Mouse (Mus musculus) cerebellum, postnatal 25 days (tissue): ENCODE measurements around the gene Pick1.
A peak's percentile ranks its signal among the peaks of the same experiment; 100 is the strongest.

ENCODE experiments used
- DNase-seq, 2 experiments: peaks; one replicate each; pipeline ENCODE4 v3.0.0; 2021; ENCODE audit warnings: mixed read lengths in 2 of 2

Gene Pick1

DNA sequence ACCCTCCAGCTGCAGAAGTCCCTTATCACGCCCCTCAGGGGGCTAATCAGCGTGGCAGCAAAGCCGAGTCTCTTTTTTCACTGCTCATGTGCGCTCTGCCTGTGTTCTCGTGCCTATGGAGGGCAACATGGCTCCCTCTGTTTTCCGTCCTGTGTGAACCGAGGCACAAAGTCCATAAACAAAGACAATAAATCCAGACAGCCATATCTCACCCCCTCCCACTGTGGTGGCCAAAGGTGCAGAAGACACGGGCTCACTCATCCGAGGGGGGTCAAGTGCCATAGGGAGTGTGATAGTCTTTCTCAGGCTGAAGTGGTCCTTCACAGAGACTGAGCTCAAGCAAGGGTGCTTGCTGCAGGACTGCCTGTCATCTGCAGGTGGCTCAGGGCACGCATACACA, 44.0 kb downstream of the Pick1 start:
- DNase-seq, result no peak

DNA sequence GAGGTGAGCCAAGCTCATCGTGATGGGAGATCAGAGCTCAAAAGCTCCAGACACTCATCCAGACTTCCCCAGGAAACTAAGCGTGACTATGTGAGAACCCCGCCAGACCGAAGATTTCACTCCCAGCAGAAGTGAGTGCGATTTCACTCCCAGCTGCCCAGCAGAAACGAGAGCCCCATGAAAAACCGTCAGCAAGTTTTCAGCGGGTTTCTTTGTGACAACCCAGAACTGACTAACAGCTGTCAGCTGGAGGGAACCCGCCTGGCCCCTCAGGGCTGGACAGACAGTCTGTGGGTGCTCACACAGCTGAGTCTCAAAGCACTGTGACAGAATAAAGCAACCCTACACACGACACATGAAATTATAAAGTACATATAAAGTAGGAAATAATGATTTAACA, 48.8 kb downstream of the Pick1 start:
- no peak for DNase-seq

DNA sequence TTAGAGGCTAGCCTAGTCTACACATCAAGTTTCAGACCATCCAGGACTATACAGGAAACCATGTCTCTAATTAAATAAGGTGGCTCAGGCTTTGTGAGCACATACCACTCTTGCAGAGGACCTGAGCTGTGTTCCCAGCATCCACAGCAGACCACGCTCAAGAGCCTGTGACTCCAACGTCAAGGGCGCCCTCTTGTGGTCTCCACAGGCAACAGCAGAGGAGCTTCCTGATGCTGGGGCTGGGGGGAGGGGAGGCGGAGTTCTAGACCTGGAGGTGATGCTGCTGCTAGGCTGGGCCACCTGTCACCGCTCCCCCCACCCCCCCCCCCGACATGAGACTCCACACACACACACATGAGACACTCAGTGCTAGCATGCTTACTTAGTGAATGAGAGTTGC, 51.2 kb downstream of the Pick1 start:
- DNase-seq, result peak in 1 of 2 experiments; percentile 38

DNA sequence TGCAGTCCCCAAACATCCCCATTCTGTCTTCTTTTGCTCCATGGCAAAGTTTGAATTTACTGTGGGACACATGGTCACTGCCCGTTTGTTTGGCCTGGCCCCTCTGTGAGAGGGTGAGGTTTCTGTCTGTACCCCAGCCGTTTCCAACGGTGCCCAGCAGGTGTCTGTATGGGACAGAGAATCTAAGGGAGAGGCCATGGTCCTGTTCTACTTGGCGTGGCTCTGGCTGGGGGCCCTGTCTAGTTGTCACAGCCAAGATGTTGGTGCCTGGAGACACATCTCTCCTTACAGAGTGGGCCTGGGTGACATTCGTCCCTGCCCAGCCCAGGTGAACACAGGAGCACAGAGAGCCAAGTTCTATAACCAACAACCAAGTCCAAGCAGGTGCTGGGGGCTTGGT, 51.9 kb downstream of the Pick1 start:
- DNase-seq, result no peak

DNA sequence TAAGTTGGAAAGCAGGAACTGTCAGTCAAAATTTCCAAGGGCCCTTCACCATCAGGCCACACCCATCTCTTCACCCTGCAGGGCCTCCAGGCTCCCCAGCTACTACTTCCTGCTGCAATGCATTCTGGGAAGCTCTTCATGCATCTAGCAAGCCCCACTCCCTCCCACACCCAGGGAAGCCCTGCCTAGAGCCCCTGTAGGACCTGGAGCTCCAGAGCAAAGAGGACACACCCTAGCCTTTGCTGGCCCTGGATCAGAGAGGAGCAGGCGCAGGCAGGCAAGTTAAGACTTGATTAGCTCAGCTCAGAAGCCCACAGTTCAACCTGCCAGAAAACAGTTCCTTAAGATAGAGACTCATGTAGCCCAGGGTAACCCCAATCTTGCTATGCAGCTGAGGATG, 52.4 kb downstream of the Pick1 start:
- no peak for DNase-seq

DNA sequence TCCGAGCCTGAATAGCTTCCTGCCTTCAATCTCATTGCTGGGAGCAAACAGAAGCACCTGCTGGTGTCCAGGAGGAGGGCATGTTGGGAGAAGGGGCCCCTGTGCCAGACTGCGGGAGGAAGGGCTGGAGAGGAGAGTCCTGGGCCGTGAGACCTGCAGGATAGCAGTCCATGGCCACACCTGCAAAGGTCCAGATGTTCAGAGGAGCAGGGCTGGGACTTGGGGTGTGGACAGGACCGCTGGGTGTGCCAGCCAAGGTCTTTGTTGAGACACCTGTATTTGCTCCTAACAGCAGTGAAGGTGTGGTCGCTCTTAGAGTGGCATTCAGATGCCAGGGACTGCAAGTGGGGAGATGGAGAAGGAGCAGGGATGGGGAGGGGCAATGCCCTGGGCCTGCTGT, 53.5 kb downstream of the Pick1 start:
- DNase-seq, result no peak

DNA sequence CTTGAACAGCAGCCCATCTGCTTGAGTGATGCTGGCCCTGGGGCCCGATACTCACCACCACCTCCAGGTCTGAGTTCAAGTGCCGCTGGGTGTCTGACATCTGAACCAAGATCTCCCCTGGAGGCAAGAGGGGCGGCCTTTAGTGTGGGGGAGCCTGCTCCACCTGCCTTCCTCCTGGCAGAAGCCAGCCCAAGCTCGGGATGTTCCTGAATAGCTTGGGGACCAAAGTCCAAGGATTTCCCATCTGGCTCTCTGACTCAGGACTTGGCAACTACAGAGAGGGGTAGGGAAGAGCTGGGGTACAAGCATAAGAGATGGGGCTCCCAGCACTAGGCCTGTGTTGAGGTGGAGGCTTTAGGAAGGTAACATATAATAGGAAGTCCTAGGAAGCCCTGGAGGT, 54.4 kb downstream of the Pick1 start:
- DNase-seq, result no peak

DNA sequence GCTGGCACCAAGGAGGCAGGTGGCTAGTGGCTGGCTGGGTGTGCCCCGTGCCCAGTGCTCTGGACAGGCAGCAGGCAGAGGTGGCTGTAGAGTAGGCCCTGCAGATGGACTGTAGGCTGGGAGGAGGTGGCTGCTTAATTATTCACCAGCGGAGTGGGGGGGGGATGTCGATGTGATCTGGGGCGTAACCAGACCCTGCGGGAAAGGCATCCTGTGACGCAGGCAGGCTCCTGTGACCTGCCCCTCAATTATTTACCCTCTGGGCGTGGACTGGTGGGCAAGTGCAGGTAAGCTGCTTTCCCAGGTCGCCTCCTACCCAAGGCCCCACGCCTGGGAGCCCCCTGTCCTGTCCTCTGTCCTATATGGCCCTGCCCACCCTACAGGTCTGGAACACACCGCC, 56.4 kb downstream of the Pick1 start, which contains the start of gene Baiap2l2:
Gene Baiap2l2 (minus strand): TSS at position 139 of the 400 bp plus-strand sequence.
- no peak for DNase-seq

DNA sequence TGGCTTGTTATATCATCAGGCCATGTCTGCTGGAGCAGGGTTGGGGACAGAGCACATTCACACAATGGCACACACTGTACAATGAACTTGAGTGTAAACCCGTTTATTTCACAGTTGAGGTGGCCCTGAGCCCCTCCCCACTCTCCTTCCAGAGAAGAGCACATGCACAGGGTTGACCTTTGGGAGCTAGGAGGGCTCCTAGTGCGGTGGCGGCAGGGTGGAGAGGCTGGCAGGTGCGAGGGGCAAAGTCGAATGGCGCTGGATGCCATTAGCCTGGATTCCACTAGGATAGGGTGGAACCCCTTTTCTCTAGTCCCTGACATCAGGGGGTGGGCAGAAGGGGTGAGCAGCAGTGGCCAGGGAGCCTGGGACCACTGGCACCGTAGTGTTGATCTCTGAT, 57.2 kb downstream of the Pick1 start:
- no peak for DNase-seq

DNA sequence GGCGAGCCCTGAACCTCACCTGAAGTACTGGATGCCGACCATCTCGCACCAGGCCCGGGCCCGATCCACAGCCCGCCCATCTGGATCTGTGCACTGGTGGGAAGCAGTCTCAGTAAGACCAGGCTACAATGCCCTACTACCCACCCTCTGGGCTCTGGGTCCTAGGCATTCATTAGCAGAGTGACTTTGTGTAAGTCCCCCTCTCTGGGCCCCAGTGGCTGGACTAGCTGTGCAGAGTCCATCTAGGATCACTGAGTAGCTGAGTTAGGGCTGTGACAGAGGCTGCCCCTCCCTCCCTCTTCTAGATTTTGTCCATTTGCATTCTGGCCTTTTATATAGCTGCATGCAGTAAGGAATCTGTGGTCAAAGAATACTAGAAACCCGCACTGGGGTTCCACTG, 58.1 kb downstream of the Pick1 start:
- no peak for DNase-seq

DNA sequence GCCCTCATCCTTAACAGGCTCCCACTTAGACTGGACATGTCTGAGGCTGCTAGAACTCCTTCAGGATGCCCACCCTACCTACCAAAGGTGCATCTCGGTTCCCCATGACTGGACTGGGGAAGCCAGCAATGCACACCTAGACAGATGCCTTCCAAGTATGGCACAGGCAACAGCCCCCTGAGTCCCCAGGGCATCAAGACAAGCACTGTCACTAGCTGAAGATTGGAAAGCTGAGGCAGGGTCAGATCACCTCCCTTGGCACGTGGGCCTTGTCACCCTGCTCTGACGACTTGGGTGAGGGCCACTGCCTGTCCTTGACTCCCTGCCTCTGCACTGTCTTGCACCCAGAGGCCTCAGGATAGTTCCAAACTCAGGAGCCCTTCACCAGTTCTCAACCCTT, 59.4 kb downstream of the Pick1 start:
- no peak for DNase-seq

DNA sequence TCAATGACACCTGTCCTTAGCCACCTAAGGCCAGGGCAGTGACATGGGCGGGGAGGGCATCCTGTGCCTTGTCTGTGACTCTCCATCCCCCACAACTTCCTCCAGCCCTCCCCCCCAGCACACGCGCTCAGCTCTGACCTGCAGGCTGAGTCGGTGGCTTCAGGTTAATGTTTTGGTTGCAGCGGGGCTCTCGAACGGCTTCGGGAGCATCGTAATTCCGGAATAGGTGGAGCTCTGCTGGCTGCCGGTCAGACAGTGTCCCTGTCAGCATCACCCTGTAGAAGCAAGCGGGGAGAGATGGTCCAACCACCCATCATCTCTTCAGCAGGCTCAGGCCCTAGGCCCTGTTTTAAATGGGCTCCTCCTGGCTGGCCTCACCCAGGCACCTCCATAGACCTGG, 60.5 kb downstream of the Pick1 start:
- no peak for DNase-seq

DNA sequence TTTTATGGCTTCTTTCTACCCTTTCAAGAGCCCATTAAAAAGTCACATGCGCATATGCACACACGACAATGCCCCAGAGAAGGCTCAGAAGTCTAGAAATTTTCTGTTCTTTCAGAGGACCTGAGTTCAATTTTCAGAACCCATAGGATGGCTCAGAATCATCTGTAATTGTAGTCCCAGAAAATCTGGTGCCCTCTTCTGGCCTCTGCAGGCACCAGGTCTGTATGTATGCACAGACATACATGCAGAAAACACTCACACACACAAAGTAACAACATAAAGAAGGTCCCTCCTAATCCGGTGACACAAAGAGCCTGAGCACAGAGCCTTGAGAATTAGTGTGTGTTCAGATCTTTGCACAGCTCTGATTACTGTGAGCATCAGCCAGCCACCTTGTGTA, 61.4 kb downstream of the Pick1 start:
- no peak for DNase-seq

DNA sequence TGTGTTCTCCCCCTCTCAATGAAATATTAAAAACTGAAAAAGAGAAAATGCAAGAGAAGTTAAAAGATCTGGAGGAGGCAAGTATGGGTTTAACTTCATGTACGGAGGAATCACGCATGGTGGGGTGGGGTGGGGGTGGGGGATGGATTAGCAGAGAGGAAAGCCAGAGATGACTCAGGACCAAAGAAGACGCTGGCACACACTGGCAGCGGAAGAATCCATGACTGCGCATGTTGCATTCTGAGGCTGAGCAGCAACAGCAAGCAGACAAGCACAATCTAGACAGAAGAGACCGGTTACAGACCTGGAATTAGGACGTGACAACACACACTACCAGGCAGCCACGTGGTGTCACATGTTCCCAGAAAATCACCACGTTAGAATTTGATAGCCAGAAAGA, 63.8 kb downstream of the Pick1 start:
- DNase-seq, result no peak

DNA sequence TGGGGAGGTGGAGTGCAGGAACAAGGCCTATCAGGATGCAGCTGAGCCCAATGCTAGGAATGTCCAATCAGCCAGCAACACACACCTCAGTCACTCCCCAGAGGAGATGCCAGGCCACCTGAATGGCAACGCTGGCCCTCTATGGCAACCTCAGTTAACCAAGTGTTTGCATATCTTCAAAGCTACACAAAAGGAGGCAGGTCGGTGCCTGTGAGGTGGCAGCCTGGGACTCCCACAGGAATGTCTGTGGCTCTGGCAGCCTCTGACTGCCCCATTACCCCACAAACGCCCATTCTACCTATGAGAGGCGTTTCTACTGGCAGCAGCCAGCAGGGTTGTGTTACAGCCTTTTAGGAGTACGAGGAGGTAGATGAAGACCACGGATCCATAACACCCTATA, 69.6 kb downstream of the Pick1 start:
- DNase-seq, result no peak
